Mouse (Mus musculus) C2C12 (cell line): ENCODE data around the gene Nos3. TPM values are rescaled to one million over a fixed set of nuclear protein-coding genes. Genes with fewer than 3 reads are reported as not detected.

ENCODE experiments used
- H3K27me3 ChIP-seq: one replicate; pipeline ENCODE4 v1.6.1; 2011; ENCODE audit not compliant: control insufficient read depth, insufficient read depth, insufficient read length
- H3K36me3 ChIP-seq: one replicate; pipeline ENCODE4 v1.6.1; 2011; ENCODE audit not compliant: control insufficient read depth, insufficient read depth
- H3K4me3 ChIP-seq: one replicate; pipeline ENCODE4 v1.5.1; 2011; ENCODE audit warnings: mild to moderate bottlenecking, control low read depth; ENCODE audit not compliant: poor library complexity, insufficient read depth, severe bottlenecking
- H3K79me2 ChIP-seq: one replicate; pipeline ENCODE4 v1.6.1; 2011; ENCODE audit not compliant: control insufficient read depth, insufficient read depth
- H3K79me3 ChIP-seq: one replicate; pipeline ENCODE4 v1.6.1; 2011; ENCODE audit warnings: low read depth, control low read depth
- H3ac ChIP-seq: one replicate; pipeline ENCODE3; 2011; ENCODE audit warnings: low read depth; ENCODE audit not compliant: control insufficient read depth, insufficient read length
- CEBPB ChIP-seq: IDR thresholded peaks from one replicate; pipeline ENCODE4 v1.6.1; 2011; ENCODE audit warnings: low read depth, mild to moderate bottlenecking, control low read depth, moderate library complexity
- CTCF ChIP-seq: IDR thresholded peaks from one replicate; pipeline ENCODE4 v1.5.1; 2011; ENCODE audit not compliant: control insufficient read depth, insufficient read depth, insufficient read length
- FOSL1 ChIP-seq: IDR thresholded peaks from one replicate; pipeline ENCODE4 v1.8.0; 2011; ENCODE audit warnings: mild to moderate bottlenecking, low read length; ENCODE audit not compliant: poor library complexity, insufficient read depth, severe bottlenecking
- MAX ChIP-seq: IDR thresholded peaks from one replicate; pipeline ENCODE4 v1.6.1; 2011; ENCODE audit warnings: mild to moderate bottlenecking, control low read depth
- MYOD1 ChIP-seq: IDR thresholded peaks from one replicate; pipeline ENCODE4 v1.6.1; 2011; ENCODE audit warnings: low read depth; ENCODE audit not compliant: control insufficient read depth, insufficient read length
- MYOG ChIP-seq: IDR thresholded peaks from one replicate; pipeline ENCODE4 v1.6.1; 2011; ENCODE audit not compliant: control insufficient read depth, insufficient read length; ENCODE audit errors: extremely low read depth
- USF1 ChIP-seq: IDR thresholded peaks from one replicate; pipeline ENCODE4 v1.6.1; 2011; ENCODE audit warnings: low read depth, mild to moderate bottlenecking, control low read depth, moderate library complexity
- polyA plus RNA-seq: library from polyadenylated mRNA; unstranded; fragments of >200 nt; fragmentation: generic; extraction: Trizol; gene quantifications from one replicate; pipeline ENCODE4 v1.2.1, GENCODE M21; 2012; ENCODE audit warnings: missing spikeins

Nos3 gene
- polyA plus RNA-seq, 1 experiment: 0.13 TPM

DNA sequence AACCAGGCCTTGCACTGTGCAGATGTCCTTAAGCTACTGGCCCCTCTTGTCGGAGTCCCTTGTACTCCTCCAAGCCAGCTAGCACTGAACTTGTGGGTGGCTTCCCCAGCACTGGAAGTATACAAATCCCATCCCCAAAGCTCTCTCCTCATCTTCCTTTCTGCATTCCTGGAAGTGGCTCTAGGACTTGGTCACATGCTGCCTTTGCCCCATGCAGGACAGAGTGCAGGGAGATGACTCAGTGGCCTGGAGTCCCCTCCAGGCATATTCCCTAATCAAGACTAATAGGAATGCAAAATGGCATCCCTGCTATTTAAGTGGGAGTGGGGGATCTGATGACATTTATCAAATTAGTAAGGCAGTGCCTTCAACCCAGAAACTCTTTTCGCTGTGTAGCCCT, 47.5 kb downstream of the Nos3 start:
- H3K4me3 ChIP-seq: no peak overlapping the region
- H3K36me3 ChIP-seq: peaks cover under 1% of the 10 kb centered on the region
- no peaks in the 10 kb centered on the region for H3K79me3 ChIP-seq
- no peak for TF ChIP-seq MYOD1
- peak; percentile 52 for TF ChIP-seq USF1
- H3K27me3 ChIP-seq: no peaks in the 10 kb centered on the region
- H3ac ChIP-seq: no peak overlapping the region
- H3K79me2 ChIP-seq: no peaks in the 10 kb centered on the region

DNA sequence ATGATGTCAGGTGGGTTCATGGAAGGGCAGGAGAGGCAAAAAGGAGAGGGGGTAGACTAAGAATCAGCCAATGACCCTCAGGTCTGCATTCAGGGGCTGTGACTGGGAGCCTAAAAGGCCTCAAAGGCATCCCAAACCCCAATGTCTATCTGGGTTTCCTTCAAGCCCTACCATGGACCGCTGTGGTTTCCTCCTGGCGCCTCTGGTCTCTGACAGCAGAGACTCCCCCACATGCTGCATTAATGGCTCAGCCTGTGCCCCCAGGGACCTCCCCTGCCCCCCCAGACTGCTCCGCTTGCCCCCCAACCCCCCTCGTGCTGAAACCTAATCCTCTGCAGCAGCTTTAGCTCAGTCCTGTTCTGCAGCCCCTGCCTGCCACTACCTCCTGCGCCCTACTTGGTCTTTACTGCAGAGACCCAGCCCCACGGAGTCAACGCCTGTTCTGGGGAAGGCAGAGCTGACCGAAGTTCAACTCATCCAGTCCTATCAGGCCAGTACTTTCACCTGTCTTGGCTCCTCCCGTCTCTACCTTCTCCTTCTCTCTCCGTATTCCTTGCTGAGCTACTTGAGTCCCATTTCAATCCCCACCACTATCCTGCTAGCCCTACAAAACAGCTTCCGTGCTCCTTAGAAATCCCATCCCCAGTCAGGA, 48.6 kb downstream of the Nos3 start, which contains the start of gene Asic3:
Gene Asic3, plus strand, starts transcription at position 351 of the 652 bp plus-strand sequence.
- no peak for TF ChIP-seq MYOG
- TF ChIP-seq FOSL1: no peak
- TF ChIP-seq MAX: no peak
- TF ChIP-seq USF1: no peak
- no peak for TF ChIP-seq MYOD1
- TF ChIP-seq CTCF: no peak
- no peak for TF ChIP-seq CEBPB
- H3K4me3 ChIP-seq: no peak within 1 kb of the TSS
- no peaks in the 10 kb centered on the region for H3K79me2 ChIP-seq

DNA sequence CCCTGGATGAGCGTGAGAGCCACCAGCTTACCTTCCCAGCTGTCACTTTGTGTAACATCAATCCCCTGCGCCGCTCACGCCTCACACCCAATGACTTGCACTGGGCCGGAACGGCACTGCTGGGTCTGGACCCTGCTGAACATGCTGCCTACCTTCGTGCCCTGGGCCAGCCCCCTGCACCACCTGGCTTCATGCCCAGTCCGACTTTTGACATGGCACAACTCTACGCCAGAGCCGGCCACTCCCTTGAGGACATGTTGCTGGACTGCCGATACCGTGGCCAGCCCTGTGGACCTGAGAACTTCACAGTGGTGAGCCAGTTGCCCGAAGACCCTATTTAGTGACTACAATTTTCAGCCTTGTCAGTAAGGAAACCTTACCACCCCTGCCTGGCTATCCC, 49.3 kb downstream of the Nos3 start:
- H3K36me3 ChIP-seq: peaks cover 5% of the 10 kb centered on the region
- TF ChIP-seq MYOG (no peak), FOSL1 (no peak), CTCF (no peak), USF1 (no peak), MAX (no peak), CEBPB (no peak), MYOD1 (no peak)
- H3K27me3 ChIP-seq: no peaks in the 10 kb centered on the region
- no peaks in the 10 kb centered on the region for H3K79me3 ChIP-seq
- H3ac ChIP-seq: no peak overlapping the region
- H3K79me2 ChIP-seq: no peaks in the 10 kb centered on the region
- no peak overlapping the region for H3K4me3 ChIP-seq

More for the DNA sequence above, 48.6 kb downstream of the Nos3 start, which contains the start of gene Asic3:
- H3K27me3 ChIP-seq: no peaks in the 10 kb centered on the region
- H3K79me3 ChIP-seq: no peaks in the 10 kb centered on the region
- no peak within 1 kb of the TSS for H3ac ChIP-seq
- no peaks in the 10 kb centered on the region for H3K36me3 ChIP-seq

DNA sequence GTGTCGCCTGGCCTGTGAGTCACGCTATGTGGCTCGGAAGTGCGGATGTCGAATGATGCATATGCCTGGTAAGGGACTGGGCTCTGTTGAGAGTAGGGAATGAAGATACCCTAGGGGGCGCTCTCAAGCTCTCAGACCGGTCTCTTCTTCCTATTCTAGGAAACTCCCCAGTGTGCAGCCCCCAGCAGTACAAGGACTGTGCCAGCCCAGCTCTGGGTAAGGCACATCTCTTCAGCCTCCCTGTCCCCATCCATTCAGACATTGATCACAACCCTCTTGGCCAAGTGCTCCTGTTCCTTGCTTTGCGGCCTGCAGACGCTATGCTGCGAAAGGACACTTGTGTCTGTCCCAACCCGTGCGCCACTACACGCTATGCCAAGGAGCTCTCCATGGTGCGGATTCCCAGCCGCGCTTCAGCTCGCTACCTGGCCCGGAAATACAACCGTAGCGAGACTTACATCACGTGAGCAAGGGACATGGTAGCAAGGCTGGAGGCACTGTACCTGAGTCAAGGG, 51.7 kb downstream of the Nos3 start:
- TF ChIP-seq CTCF (peak; percentile 33), FOSL1 (no peak)
- Histone ChIP-seq H3K79me2 (no peaks in the 10 kb centered on the region), H3K36me3 (peaks cover 10% of the 10 kb centered on the region), H3ac (no peak overlapping the region), H3K79me3 (no peaks in the 10 kb centered on the region), H3K4me3 (no peak overlapping the region), H3K27me3 (no peaks in the 10 kb centered on the region)

DNA sequence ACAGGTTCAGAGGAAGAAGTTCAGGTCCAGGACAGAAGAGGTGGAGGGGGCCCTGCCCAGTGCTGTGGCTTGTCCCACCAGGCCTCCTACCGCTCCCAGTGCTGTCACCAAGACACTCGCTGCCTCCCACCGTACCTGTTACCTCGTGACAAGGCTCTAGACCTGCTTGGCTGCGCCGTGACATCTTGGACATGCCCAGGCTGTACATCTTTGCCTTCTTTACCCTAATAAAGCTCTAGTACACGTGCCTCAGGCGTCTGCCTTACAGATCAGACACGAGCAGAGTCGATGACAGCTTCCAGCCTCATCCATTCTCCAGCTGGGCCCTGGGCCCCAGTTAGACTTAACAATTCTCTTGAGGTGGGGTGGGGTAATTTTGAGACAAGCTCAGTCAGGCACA, 53.0 kb downstream of the Nos3 start:
- H3K79me2 ChIP-seq: peaks cover 2% of the 10 kb centered on the region

DNA sequence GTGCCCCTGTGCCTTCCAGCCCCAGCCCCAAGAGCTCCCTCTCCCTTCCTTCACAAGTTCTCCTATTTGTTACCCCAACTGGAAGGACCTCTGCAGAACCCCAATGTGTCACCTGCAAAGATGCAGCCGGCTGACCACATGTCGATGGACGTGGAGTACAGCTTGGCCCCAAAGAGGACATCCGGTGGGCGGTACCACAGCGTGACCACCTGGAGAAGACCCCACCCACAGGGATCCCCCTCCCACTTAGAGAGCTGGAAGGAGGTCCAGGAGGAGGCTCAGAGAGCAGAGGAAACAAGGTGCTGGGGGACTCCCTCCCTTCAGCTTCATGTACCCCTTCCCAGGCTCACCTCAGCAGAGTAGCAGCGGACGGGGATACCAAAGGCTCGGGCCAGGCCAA, 55.8 kb downstream of the Nos3 start:
- Histone ChIP-seq H3K79me3 (peaks cover 2% of the 10 kb centered on the region), H3K36me3 (peaks cover 16% of the 10 kb centered on the region), H3K27me3 (no peaks in the 10 kb centered on the region), H3K79me2 (peaks cover 7% of the 10 kb centered on the region), H3K4me3 (no peak overlapping the region), H3ac (no peak overlapping the region)
- TF ChIP-seq CTCF: no peak
- no peak for TF ChIP-seq FOSL1
- no peak for TF ChIP-seq MAX
- TF ChIP-seq USF1: no peak
- TF ChIP-seq CEBPB: no peak
- no peak for TF ChIP-seq MYOG
- TF ChIP-seq MYOD1: no peak

More for the DNA sequence above, 53.0 kb downstream of the Nos3 start:
- no peak for TF ChIP-seq USF1
- no peak for TF ChIP-seq CEBPB
- TF ChIP-seq MYOD1: no peak
- no peak for TF ChIP-seq MAX
- no peak for TF ChIP-seq CTCF
- no peak for TF ChIP-seq FOSL1
- H3ac ChIP-seq: no peak overlapping the region
- H3K27me3 ChIP-seq: no peaks in the 10 kb centered on the region
- H3K4me3 ChIP-seq: no peak overlapping the region
- H3K36me3 ChIP-seq: peaks cover 16% of the 10 kb centered on the region
- H3K79me3 ChIP-seq: no peaks in the 10 kb centered on the region
